Mouse (Mus musculus): ENCODE results near the gene Serpinb6a. TPM values are rescaled to one million over a fixed set of nuclear protein-coding genes. Genes with fewer than 3 reads are reported as not detected.

Serpinb6a gene
- polyA plus RNA-seq, 1 experiment from 2014 or later = 71.2 TPM

Other genes with a start within 250 kb of the Serpinb6a start
- not detected in 2 replicates for gene Serpinb6e, start 159.4 kb downstream of the Serpinb6a start, polyA plus RNA-seq (2015; fragmentation: Nextera tagmentation; extraction: Ambion mirVana)
- gene Serpinb6c, start 97.1 kb downstream of the Serpinb6a start, polyA plus RNA-seq (2015; fragmentation: Nextera tagmentation; extraction: Ambion mirVana) = not detected in 2 replicates
- 13.0 and 14.0 TPM in 2 replicates for gene Nqo2, start 38.1 kb downstream of the Serpinb6a start, polyA plus RNA-seq (2015; fragmentation: Nextera tagmentation; extraction: Ambion mirVana)
- gene Ripk1, start 431 bp downstream of the Serpinb6a start, polyA plus RNA-seq (2015; fragmentation: Nextera tagmentation; extraction: Ambion mirVana) = 14.8 and 17.3 TPM in 2 replicates
- 50.8 and 53.9 TPM in 2 replicates for gene Bphl, start 34.8 kb upstream of the Serpinb6a start, polyA plus RNA-seq (2015; fragmentation: Nextera tagmentation; extraction: Ambion mirVana)
- gene Tubb2a, start 75.2 kb upstream of the Serpinb6a start, polyA plus RNA-seq (2015; fragmentation: Nextera tagmentation; extraction: Ambion mirVana) = 133 and 136 TPM in 2 replicates
- gene Tubb2b, start 127.7 kb upstream of the Serpinb6a start, polyA plus RNA-seq (2015; fragmentation: Nextera tagmentation; extraction: Ambion mirVana) = 45.6 and 46.3 TPM in 2 replicates
- gene Psmg4, start 160.2 kb upstream of the Serpinb6a start, polyA plus RNA-seq (2015; fragmentation: Nextera tagmentation; extraction: Ambion mirVana) = 104 and 111 TPM in 2 replicates

All from embryonic facial prominence, embryonic 13.5 days (tissue).